Mouse (Mus musculus) liver, adult 2 months (tissue): ENCODE results near the gene Sema4b. TPM values are rescaled to one million over a fixed set of nuclear protein-coding genes. Genes with fewer than 3 reads are reported as not detected.
A peak's percentile ranks its signal among the peaks of the same experiment; 100 is the strongest.

Experiments used
- DNase-seq: peaks from one replicate; pipeline ENCODE4 v3.0.0-alpha.2; 2011; ENCODE audit warnings: low read depth, low spot score; ENCODE audit errors: extremely low read depth
- H3K27ac ChIP-seq: fragments of 200-500 bp; replicated peaks from 2 replicates; pipeline ENCODE4 v1.5.1; 2012; ENCODE audit warnings: low read depth, mild to moderate bottlenecking, control low read depth, inconsistent platforms, low read length; ENCODE audit not compliant: insufficient read depth
- H3K27me3 ChIP-seq: fragments of 200-500 bp; 2 replicates; pipeline ENCODE4 v1.6.1; 2012; ENCODE audit warnings: mild to moderate bottlenecking, moderate library complexity, low read length, inconsistent platforms; ENCODE audit not compliant: control insufficient read depth, insufficient read depth
- H3K36me3 ChIP-seq: fragments of 200-500 bp; 2 replicates; pipeline ENCODE4 v1.6.1; 2012; ENCODE audit warnings: low read length, inconsistent platforms; ENCODE audit not compliant: control insufficient read depth, insufficient read depth
- H3K4me1 ChIP-seq: fragments of 200-500 bp; 2 replicates; pipeline ENCODE4 v1.6.1; 2011; ENCODE audit warnings: low read length; ENCODE audit not compliant: control insufficient read depth, insufficient read depth
- H3K4me3 ChIP-seq: fragments of 200-500 bp; 2 replicates; pipeline ENCODE4 v1.5.1; 2011; ENCODE audit warnings: low read depth, mild to moderate bottlenecking, control low read depth, low read length, moderate library complexity; ENCODE audit not compliant: insufficient read depth
- H3K79me2 ChIP-seq: fragments of 200-500 bp; 2 replicates; pipeline ENCODE4 v1.6.1; 2012; ENCODE audit warnings: inconsistent platforms, mild to moderate bottlenecking, low read length, moderate library complexity; ENCODE audit not compliant: control insufficient read depth, insufficient read depth
- H3K9ac ChIP-seq: fragments of 200-500 bp; 2 replicates; pipeline ENCODE4 v1.6.1; 2012; ENCODE audit warnings: low read depth, mild to moderate bottlenecking, control low read depth, inconsistent platforms, low read length
- CTCF ChIP-seq: fragments of 200-500 bp; IDR thresholded peaks from 2 replicates; pipeline ENCODE4 v1.5.1; 2011; ENCODE audit warnings: low read depth, low read length, control low read depth
- POLR2A ChIP-seq: fragments of 200-500 bp; IDR thresholded peaks from 2 replicates; pipeline ENCODE4 v1.6.1; 2011; ENCODE audit warnings: low read length, control low read depth; ENCODE audit not compliant: insufficient read depth; ENCODE audit errors: extremely low read depth
- WGBS: fragments of 180-500 bp; shearing (Covaris S2); methylation state at CpG from one replicate; pipeline ENCODE4 v1.1.7; 2018; 5-methylcytosine and 5-hydroxymethylcytosine counted together
- polyA plus RNA-seq: library from polyadenylated mRNA; depleted of rRNA; stranded (reverse); fragments of >200 nt; gene quantifications from 2 replicates; pipeline ENCODE4 v1.2.3, GENCODE M21; 2012
- total RNA-seq: library from RNA; depleted of rRNA; stranded (reverse); fragments of >200 nt; gene quantifications from 2 replicates; pipeline ENCODE4 v1.2.3, GENCODE M21; 2014

Gene Sema4b
- total and polyA plus RNA-seq, 2 experiments = 3.7 to 4.4 TPM

DNA sequence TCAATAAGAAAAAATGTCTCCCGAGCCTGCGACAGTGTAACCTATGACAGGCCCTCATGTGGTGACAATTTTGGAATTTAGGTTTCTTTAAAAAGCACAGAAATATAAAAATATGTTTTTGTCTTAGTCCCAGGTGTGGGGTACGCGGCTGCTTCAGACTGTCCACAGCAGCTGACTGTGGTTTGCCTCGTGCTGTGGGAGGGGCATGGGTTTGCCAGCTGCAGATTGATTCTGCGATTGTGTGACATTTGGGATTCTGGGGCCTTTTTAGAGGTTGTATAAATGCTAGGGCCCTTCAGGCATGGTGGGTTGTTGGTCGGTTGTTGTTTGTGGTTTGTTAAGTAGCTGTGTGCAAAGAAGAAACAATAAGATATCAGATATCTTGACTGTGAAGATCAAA, 18.3 kb downstream of the Sema4b start:
- Histone ChIP-seq H3K4me3 (no peak overlapping the region), H3K27ac (no peak overlapping the region), H3K36me3 (no peaks in the 10 kb centered on the region), H3K9ac (no peak overlapping the region), H3K4me1 (peaks cover 18% of the 10 kb centered on the region; the same call in 1 of the 2 replicates), H3K79me2 (peaks cover 13% of the 10 kb centered on the region; the same call in 1 of the 2 replicates), H3K27me3 (no peaks in the 10 kb centered on the region)
- 90% methylated on average over 7 of the region's 7 CpGs for WGBS
- TF ChIP-seq CTCF = no peak
- no peak for TF ChIP-seq POLR2A
- no peak for DNase-seq

DNA sequence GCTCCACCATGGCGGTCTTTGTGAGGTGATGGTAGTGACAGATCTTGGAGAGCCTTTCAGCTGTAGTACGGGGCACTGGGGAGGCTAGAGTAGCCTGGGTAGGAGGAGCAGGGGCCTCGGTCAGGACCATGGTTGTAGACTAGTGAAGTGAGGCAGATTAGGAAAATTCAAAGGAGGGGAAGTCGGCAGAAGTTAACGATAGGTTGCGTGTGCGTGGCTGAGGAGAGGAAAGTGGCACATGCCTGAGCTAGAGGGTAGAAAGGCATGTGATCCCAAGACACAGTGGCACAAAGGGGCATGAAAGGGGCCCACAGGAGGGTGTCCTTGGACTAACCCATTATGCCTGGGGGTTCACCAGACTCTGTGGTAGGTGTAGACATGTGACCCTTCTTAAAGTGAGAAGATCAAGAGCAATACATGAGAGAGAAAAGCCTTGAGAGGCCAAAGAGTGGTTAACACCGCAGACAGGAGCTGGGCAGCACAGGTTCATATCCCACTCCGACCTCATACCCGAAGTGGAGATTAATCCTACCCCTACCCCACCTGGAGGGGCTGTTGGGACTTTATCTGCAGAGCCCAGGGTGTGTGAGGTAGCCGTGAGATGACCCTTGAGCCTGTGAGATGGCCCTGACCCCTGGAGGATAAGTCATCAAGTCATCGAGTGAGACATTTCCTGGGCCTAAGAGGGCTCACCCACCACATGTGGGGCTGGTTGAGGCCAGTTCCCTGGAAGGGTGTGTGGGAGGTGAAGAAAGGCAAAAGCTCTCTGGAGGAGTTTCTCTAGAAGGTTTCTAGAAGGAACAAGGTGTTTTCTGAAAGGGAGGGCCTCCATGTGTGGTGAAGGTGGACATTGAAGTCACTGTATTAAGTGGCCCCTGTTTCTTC, 19.3 kb downstream of the Sema4b start:
- WGBS = 85% methylated on average over 12 of the region's 12 CpGs
- no peak overlapping the region for H3K9ac ChIP-seq
- H3K36me3 ChIP-seq = no peaks in the 10 kb centered on the region
- no peaks in the 10 kb centered on the region for H3K27me3 ChIP-seq
- H3K27ac ChIP-seq = no peak overlapping the region
- H3K4me1 ChIP-seq = peaks cover 20% of the 10 kb centered on the region; the same call in 1 of the 2 replicates
- no peak for TF ChIP-seq POLR2A
- TF ChIP-seq CTCF = no peak
- no peak for DNase-seq
- peaks cover 8% of the 10 kb centered on the region; the same call in 1 of the 2 replicates for H3K79me2 ChIP-seq
- H3K4me3 ChIP-seq = no peak overlapping the region

DNA sequence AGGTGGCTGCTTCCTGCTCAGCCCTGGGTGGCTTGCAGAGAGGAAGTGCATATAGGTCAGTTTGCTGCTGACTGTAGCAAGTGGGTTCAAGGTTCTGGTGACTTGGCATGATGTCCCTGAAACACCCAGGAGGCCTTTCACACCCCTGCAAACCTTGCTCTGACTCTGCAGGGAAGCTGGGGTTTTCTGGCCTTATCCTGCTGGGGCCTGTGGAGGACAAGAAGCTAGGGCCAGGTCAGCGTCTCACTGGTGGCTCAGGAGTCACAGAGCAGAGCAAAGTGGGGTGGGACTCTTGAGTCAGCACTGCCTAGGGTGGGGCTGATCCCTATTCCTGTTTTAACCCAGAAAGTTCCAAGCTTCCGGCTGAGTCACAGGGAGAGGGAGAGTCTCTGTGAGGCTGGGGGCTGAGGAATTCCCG, 20.7 kb downstream of the Sema4b start:
- no peak overlapping the region for H3K4me3 ChIP-seq

DNA sequence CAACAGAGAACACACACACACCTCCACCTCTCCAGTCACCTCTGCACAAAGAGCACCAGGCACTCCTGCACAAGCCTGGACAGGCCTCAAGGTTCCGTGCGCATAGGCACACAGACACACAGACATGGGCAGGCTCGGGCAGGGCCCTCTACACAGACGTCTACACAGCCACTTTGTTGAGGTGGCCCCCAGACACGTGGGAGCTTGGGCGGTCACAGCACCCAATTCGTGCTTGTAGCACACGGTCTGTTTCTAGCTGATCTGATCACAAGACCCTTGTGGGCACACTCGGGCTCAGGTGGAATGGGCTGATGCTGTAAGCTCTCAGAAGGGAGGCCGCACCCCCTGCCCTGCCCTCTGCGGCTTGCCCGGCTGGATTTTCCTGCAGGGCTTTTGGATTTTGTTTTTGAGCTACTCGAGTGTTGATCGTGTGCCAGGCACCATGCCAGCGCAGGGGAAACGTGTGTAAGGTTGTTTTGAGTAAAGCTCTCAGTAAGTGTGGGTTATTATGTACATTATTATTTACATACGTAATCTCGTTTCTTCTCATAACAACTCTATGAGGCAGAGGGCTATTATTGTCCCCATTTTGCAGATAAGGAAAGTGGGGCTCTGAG, 21.5 kb downstream of the Sema4b start:
- TF ChIP-seq CTCF (no peak), POLR2A (no peak)
- no peak overlapping the region for H3K27ac ChIP-seq
- no peak overlapping the region for H3K9ac ChIP-seq
- H3K79me2 ChIP-seq = peaks cover 5% of the 10 kb centered on the region; the same call in 1 of the 2 replicates
- no peak overlapping the region for H3K4me3 ChIP-seq
- H3K36me3 ChIP-seq = no peaks in the 10 kb centered on the region
- 72% methylated on average over 18 of the region's 18 CpGs for WGBS
- H3K4me1 ChIP-seq = peaks cover 8% of the 10 kb centered on the region; the same call in 1 of the 2 replicates
- DNase-seq = no peak
- no peaks in the 10 kb centered on the region for H3K27me3 ChIP-seq

More for the DNA sequence above, 20.7 kb downstream of the Sema4b start:
- Histone ChIP-seq H3K4me1 (peaks cover 15% of the 10 kb centered on the region; the same call in 1 of the 2 replicates), H3K27ac (no peak overlapping the region), H3K79me2 (peaks cover 8% of the 10 kb centered on the region; the same call in 1 of the 2 replicates), H3K27me3 (no peaks in the 10 kb centered on the region), H3K36me3 (no peaks in the 10 kb centered on the region), H3K9ac (no peak overlapping the region)
- TF ChIP-seq POLR2A (no peak), CTCF (no peak)
- WGBS = 48% methylated on average over 3 of the region's 3 CpGs
- peak; percentile 69 for DNase-seq

DNA sequence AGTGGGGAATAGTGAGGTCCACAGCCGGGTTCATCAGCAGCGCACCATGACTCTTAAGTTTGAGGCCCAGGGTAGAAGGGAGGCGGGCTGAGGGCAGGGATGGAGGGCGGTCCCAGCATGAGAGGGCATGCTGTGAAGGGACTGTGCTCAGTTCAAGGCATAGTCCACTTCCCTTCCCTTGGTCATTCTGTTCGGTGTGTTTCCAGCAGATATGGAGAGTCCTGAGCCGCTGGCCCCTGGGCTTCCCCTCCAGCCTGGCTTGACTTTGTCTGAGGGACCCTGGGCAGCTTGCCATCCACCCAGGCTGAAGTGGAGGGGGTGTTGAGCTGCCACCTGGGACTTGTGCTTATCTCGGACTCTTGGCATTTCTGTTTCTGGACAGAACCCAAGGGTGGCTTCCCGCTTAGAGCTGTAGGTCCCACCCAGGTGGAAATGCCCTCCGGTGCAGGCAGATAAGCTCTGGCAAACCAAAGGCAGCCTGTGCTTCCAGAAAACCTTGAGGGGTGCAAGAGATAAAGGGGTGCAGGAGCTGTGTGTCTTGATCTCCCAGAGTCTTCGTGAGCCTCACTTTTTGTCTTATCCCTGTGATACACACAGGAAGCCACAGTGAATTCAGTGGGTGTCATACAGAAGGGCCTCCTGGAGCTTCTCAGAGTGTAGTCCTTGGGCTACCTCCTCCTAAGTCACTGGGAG, 22.2 kb downstream of the Sema4b start:
- peaks cover 8% of the 10 kb centered on the region; the same call in 1 of the 2 replicates for H3K4me1 ChIP-seq
- no peaks in the 10 kb centered on the region; the same call in 1 of the 2 replicates for H3K36me3 ChIP-seq
- H3K27ac ChIP-seq = peak overlapping the region; percentile 45

More for the DNA sequence above, 22.2 kb downstream of the Sema4b start:
- Histone ChIP-seq H3K4me3 (no peak overlapping the region), H3K79me2 (peaks cover 5% of the 10 kb centered on the region; the same call in 1 of the 2 replicates), H3K27me3 (no peaks in the 10 kb centered on the region), H3K9ac (no peak overlapping the region)
- WGBS = 51% methylated on average over 10 of the region's 10 CpGs
- TF ChIP-seq CTCF (no peak), POLR2A (no peak)
- DNase-seq = no peak
